Mouse (Mus musculus): ENCODE data around the gene Tmem163. TPM values are rescaled to one million over a fixed set of nuclear protein-coding genes. Genes with fewer than 3 reads are reported as not detected.

Gene Tmem163
- total and polyA plus RNA-seq, 3 experiments: 0.05 TPM; not detected in 2

- ATAC-seq (ENCODE audit: extremely low read depth, insufficient number of reproducible peaks, low FRiP score, poor library complexity, severe bottlenecking) (no peak), DNase-seq (ENCODE audit: low spot score) (no peak)
- H3K36me3 ChIP-seq (replicated peaks): no peaks in the 10 kb centered on the region
- TF ChIP-seq TAL1 (conservative IDR thresholded peaks at IDR 0.05; ENCODE audit: low read depth, low read length) (no peak), GATA1 (IDR thresholded peaks at IDR 0.05; ENCODE audit: borderline replicate concordance, low read length) (no peak), CTCF (IDR thresholded peaks at IDR 0.05; ENCODE audit: low read depth, low read length) (no peak), POLR2AphosphoS5 (IDR thresholded peaks at IDR 0.05; ENCODE audit: insufficient replicate concordance, low read depth, low read length) (no peak), GATA2 (IDR thresholded peaks at IDR 0.05; ENCODE audit: borderline replicate concordance, low read depth, low read length) (no peak)
- peaks cover 61% of the 10 kb centered on the region for H3K9me3 ChIP-seq (replicated peaks)
- no peaks in the 10 kb centered on the region for H3K4me1 ChIP-seq (ENCODE audit: insufficient read depth, low read depth, low read length)
- no peak overlapping the region for H3K4me3 ChIP-seq (ENCODE audit: low read depth, low read length)
- no peaks in the 10 kb centered on the region for H3K27me3 ChIP-seq (ENCODE audit: insufficient read depth, low read length)
Measured at GRCm38 (mm10) chr1:127514479-127514878, 164.9 kb downstream of the Tmem163 start.

DNA sequence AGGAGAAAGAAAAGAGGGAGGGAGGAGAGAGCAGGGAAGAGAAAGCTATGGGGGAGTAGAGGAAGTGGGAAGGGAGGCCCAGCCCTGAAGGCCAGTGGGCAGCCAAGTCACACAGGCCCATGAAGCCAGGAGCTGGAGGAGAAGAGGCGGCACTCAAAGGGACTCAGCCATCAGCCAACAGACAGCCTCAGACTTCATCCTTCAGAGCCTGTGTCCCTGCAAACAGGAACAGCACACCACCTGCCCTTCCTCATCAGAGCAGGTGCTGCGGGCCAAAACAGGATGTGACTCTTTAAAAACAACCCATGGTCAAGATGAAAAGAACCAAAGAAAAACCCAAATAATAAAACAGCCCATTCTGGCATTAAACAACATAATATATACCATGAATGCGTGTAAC, 165.7 kb downstream of the Tmem163 start:
- Histone ChIP-seq H3K4me1 (ENCODE audit: insufficient read depth, low read depth, low read length) (no peaks in the 10 kb centered on the region), H3K9me3 (replicated peaks) (peaks cover 66% of the 10 kb centered on the region), H3K27me3 (ENCODE audit: insufficient read depth, low read length) (no peaks in the 10 kb centered on the region), H3K4me3 (ENCODE audit: low read depth, low read length) (no peak overlapping the region), H3K36me3 (replicated peaks) (no peaks in the 10 kb centered on the region)
- ATAC-seq (ENCODE audit: extremely low read depth, insufficient number of reproducible peaks, low FRiP score, poor library complexity, severe bottlenecking): no peak
- no peak for DNase-seq (ENCODE audit: low spot score)
- TF ChIP-seq GATA1 (IDR thresholded peaks at IDR 0.05; ENCODE audit: borderline replicate concordance, low read length) (no peak), POLR2AphosphoS5 (IDR thresholded peaks at IDR 0.05; ENCODE audit: insufficient replicate concordance, low read depth, low read length) (no peak), GATA2 (IDR thresholded peaks at IDR 0.05; ENCODE audit: borderline replicate concordance, low read depth, low read length) (no peak), TAL1 (conservative IDR thresholded peaks at IDR 0.05; ENCODE audit: low read depth, low read length) (no peak), CTCF (IDR thresholded peaks at IDR 0.05; ENCODE audit: low read depth, low read length) (no peak)

DNA sequence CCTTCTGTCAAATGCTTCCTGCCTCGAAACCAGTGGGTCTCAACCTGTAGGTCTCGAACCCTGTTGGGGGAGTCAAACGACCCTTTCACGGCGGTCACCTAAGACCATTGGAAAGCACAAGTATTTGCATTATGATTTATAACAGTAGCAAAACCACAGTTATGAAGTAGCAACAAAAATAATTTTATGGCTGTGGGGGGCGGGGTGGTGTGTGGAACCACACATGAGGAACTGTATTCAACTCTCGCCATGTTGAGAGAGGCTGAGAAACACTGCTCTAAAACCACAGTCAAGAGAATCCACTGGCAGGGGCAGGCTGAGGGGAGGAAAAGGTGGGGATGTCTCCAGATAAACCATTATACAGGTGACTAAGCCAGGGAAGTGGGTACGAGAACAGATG, 166.2 kb downstream of the Tmem163 start:
- DNase-seq (ENCODE audit: low spot score) (no peak), ATAC-seq (ENCODE audit: extremely low read depth, insufficient number of reproducible peaks, low FRiP score, poor library complexity, severe bottlenecking) (no peak)
- no peaks in the 10 kb centered on the region for H3K27me3 ChIP-seq (ENCODE audit: insufficient read depth, low read length)
- H3K4me3 ChIP-seq (ENCODE audit: low read depth, low read length): no peak overlapping the region
- no peaks in the 10 kb centered on the region for H3K36me3 ChIP-seq (replicated peaks)
- TF ChIP-seq CTCF (IDR thresholded peaks at IDR 0.05; ENCODE audit: low read depth, low read length) (no peak), GATA1 (IDR thresholded peaks at IDR 0.05; ENCODE audit: borderline replicate concordance, low read length) (no peak), TAL1 (conservative IDR thresholded peaks at IDR 0.05; ENCODE audit: low read depth, low read length) (no peak), POLR2AphosphoS5 (IDR thresholded peaks at IDR 0.05; ENCODE audit: insufficient replicate concordance, low read depth, low read length) (no peak), GATA2 (IDR thresholded peaks at IDR 0.05; ENCODE audit: borderline replicate concordance, low read depth, low read length) (no peak)
- H3K4me1 ChIP-seq (ENCODE audit: insufficient read depth, low read depth, low read length): no peaks in the 10 kb centered on the region
- peaks cover 71% of the 10 kb centered on the region for H3K9me3 ChIP-seq (replicated peaks)

DNA sequence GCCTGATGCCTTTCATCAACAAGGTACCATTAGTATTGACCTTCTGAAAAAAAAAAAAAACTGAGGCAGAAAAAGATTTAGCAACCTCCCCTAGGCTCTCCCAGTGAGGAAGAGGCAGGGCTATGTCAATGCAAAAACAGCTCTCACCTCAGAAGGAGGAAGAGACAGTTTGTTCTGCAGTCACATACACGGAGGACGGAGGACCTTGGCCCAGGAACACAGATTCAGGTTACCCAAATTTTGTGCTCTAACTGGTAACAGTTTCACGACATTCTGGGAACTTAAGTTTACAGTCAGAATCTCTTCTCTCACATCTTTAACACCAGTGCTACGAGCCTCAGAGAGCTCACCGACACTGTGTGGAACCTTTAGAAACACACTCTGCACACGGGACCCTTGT, 166.6 kb downstream of the Tmem163 start:
- Histone ChIP-seq H3K4me1 (ENCODE audit: insufficient read depth, low read depth, low read length) (no peaks in the 10 kb centered on the region), H3K4me3 (ENCODE audit: low read depth, low read length) (no peak overlapping the region), H3K27me3 (ENCODE audit: insufficient read depth, low read length) (no peaks in the 10 kb centered on the region), H3K36me3 (replicated peaks) (no peaks in the 10 kb centered on the region), H3K9me3 (replicated peaks) (peaks cover 71% of the 10 kb centered on the region)
- TF ChIP-seq CTCF (IDR thresholded peaks at IDR 0.05; ENCODE audit: low read depth, low read length): no peak
- TF ChIP-seq TAL1 (conservative IDR thresholded peaks at IDR 0.05; ENCODE audit: low read depth, low read length): no peak
- TF ChIP-seq GATA2 (IDR thresholded peaks at IDR 0.05; ENCODE audit: borderline replicate concordance, low read depth, low read length): no peak
- no peak for TF ChIP-seq GATA1 (IDR thresholded peaks at IDR 0.05; ENCODE audit: borderline replicate concordance, low read length)
- no peak for TF ChIP-seq POLR2AphosphoS5 (IDR thresholded peaks at IDR 0.05; ENCODE audit: insufficient replicate concordance, low read depth, low read length)
- ATAC-seq (ENCODE audit: extremely low read depth, insufficient number of reproducible peaks, low FRiP score, poor library complexity, severe bottlenecking) (no peak), DNase-seq (ENCODE audit: low spot score) (no peak)

GRCm38 (mm10) chr1:127511362-127511761, 168.0 kb downstream of the Tmem163 start:
- Histone ChIP-seq H3K9me3 (replicated peaks) (peaks cover 71% of the 10 kb centered on the region), H3K4me3 (ENCODE audit: low read depth, low read length) (no peak overlapping the region), H3K36me3 (replicated peaks) (no peaks in the 10 kb centered on the region), H3K27me3 (ENCODE audit: insufficient read depth, low read length) (no peaks in the 10 kb centered on the region), H3K4me1 (ENCODE audit: insufficient read depth, low read depth, low read length) (no peaks in the 10 kb centered on the region)
- DNase-seq (ENCODE audit: low spot score) (no peak), ATAC-seq (ENCODE audit: extremely low read depth, insufficient number of reproducible peaks, low FRiP score, poor library complexity, severe bottlenecking) (no peak)
- no peak for TF ChIP-seq GATA2 (IDR thresholded peaks at IDR 0.05; ENCODE audit: borderline replicate concordance, low read depth, low read length)
- TF ChIP-seq POLR2AphosphoS5 (IDR thresholded peaks at IDR 0.05; ENCODE audit: insufficient replicate concordance, low read depth, low read length): no peak
- no peak for TF ChIP-seq CTCF (IDR thresholded peaks at IDR 0.05; ENCODE audit: low read depth, low read length)
- TF ChIP-seq TAL1 (conservative IDR thresholded peaks at IDR 0.05; ENCODE audit: low read depth, low read length): no peak
- TF ChIP-seq GATA1 (IDR thresholded peaks at IDR 0.05; ENCODE audit: borderline replicate concordance, low read length): no peak

- Histone ChIP-seq H3K4me3 (ENCODE audit: low read depth, low read length) (no peak overlapping the region), H3K27me3 (ENCODE audit: insufficient read depth, low read length) (no peaks in the 10 kb centered on the region), H3K9me3 (replicated peaks) (peaks cover 60% of the 10 kb centered on the region), H3K4me1 (ENCODE audit: insufficient read depth, low read depth, low read length) (no peaks in the 10 kb centered on the region), H3K36me3 (replicated peaks) (no peaks in the 10 kb centered on the region)
- TF ChIP-seq POLR2AphosphoS5 (IDR thresholded peaks at IDR 0.05; ENCODE audit: insufficient replicate concordance, low read depth, low read length) (no peak), CTCF (IDR thresholded peaks at IDR 0.05; ENCODE audit: low read depth, low read length) (no peak)
- DNase-seq (ENCODE audit: low spot score) (no peak), ATAC-seq (ENCODE audit: extremely low read depth, insufficient number of reproducible peaks, low FRiP score, poor library complexity, severe bottlenecking) (no peak)
Measured at GRCm38 (mm10) chr1:127508921-127509320, 170.4 kb downstream of the Tmem163 start.

Measured in G1E (cell line).